Mouse (Mus musculus) cerebellum, postnatal 36 days (tissue): ENCODE measurements around the gene Sox13.

Experiments
- DNase-seq, 2 experiments: peaks; one replicate each; pipeline ENCODE4 v3.0.0; 2021 to 2022; ENCODE audit warnings: mixed read lengths in 2 of 2

Sox13 gene

DNA sequence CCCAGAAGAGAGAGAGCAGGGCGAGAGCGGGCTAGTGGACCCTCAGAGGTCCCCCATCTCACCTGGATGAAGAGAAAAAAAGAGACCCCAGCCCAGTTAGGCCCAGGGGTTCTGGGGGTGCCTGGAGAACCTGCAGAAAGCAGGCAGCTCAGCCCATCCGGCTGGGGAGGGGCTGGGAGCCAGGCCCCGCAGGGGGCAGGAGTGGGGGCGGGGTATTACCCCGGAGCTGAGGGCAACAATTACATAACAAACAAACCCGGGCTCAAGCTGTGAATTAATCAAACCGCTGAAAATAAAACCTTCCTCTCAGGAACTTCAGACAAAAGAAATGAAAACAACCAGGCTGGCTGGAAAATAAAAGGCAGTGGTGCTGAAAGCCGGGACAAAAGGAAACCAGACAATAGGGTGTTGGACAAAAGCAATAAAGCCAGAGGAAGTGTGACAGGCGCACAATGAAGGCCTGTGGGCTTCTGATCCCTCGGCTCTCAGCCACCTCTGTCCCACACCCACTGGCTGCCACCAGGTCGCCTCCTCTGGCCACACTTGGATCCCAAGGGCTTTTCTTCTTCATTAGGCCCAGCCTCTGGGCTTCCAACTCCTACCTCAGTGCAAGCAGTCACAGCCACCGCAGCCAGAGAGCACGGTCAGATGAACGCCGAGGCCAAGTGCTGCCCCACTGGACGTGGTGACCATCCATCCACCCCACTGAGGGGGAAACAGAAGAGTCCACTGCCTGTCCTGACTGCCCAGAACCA lies 26.5 kb downstream of the Sox13 start:
- no peak for DNase-seq

DNA sequence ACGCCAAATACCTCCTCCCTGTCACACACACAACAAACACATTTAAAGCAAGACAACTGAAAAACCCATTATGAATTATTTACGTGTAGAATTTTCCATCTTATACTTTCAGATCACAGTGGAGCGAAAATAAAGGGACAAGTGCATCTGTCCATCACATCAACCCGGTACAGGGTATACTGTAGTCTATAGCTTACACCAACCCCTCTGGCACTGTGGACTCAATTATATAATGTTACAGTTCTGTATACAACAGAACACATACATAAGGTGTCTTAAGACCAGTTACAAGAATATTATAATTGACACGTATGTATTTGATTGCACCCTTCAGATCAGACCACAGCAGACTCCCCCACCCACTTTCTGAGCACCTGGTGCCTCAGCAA lies 27.1 kb downstream of the Sox13 start:
- no peak for DNase-seq

DNA sequence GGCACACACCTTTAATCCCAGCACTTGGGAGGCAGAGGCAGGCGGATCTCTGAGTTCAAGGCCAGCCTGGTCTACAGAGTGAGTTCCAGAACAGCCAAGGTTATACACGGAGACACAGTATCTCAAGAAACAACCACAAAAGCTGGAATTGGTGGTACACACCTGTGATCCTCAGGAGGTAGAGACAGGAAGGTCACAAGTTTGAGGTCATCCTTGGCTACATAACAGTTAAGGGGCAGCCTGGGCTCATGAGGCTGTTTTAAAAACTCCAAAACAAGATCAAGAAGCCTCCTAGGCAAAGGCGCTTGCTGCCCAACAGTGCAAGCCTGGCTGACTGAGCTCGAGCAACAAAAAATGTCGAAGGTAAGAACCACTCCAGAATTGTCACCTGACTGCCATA lies 27.5 kb downstream of the Sox13 start:
- no peak for DNase-seq

DNA sequence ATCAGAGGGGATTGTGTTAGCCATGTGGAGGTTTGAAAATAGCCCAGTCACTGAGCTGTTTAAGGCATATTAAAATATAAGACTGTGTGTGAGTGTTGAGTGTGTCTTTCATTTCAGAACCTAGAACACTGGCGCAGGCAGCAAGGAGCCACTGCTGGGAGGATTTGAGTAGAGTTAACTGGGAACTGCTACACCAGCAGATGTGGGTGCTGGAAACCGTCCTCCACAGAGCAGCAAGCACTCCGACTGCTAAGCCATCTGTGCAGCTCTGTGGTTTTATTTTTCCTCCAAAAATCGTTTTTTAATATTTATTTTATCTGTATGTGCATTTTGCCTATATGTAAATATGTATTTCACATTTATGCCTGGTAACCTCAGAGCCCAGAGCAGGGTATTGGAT lies 29.5 kb downstream of the Sox13 start:
- no peak for DNase-seq

DNA sequence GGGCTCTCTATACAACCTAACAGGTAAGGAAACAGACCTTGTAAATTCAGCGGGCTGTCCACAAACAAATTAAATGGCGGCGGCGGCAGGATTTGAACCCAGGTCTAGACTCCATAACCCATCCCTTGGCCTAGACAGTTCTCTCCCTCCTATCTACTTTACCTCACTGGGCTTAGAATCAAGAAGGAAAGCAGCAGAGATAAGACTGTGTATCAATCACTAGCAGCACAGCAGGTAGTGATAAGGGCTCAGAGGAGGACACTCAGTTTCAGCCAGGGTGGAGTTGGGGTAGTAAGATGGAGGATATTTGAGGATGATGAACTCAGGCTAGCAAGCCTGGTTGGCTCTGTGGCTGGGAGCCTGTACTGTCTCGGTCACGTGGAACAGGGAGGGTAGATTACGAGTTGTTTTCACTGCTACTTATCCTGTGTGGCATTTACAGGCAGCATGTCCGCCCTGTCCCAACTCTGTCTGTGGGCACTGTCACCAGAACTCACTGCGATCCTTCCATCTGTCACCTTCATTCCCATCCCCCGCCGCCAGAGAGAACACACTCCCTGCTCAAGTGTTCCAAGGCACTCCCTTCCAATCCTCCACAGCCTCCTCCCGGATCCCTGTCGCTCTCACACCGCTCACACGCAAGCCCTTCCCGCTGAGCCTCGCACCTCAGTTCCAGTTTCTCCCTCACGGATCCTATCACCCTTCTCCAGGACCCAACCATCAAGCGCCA lies 36.5 kb downstream of the Sox13 start:
- no peak for DNase-seq

DNA sequence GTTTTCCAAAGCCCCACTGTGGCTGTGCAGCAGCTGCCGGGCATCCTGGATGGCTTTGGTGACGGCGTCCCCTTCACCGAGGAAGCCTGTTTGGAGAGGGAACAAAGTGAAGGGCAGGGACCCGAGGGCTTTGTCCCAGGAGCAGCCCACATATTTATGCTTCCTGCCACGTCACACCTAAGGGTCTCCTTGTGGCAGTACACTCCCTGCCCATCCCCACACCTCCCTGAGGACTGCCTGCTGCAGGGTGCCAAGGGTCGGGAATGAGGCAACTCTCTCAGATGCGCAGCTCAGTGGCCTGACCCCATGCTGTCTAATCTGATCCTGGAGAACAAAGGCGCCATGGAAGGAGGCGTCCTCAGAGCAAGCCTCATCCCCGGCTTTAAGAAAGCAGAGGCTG lies 38.0 kb downstream of the Sox13 start:
- no peak for DNase-seq

DNA sequence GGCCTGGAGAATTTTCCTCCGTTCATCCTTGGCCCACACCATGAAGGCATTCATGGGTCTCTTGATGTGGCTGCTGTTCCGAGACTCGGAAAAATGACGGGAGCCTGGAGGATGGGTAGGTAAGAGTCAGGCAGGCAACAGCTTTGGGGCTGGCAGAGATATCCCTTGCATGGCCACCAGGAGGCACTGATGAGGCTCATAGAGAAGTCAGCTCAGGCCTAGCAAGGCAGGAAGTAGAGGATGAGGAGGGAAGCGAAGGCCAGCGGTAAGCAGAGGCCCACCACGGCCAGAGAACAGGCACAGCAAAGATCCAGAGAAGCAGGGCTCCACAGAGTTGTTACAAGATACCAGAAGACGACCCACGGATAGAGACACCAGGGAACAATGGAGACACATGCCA lies 38.7 kb downstream of the Sox13 start:
- DNase-seq: peak; percentile 38 to 48

DNA sequence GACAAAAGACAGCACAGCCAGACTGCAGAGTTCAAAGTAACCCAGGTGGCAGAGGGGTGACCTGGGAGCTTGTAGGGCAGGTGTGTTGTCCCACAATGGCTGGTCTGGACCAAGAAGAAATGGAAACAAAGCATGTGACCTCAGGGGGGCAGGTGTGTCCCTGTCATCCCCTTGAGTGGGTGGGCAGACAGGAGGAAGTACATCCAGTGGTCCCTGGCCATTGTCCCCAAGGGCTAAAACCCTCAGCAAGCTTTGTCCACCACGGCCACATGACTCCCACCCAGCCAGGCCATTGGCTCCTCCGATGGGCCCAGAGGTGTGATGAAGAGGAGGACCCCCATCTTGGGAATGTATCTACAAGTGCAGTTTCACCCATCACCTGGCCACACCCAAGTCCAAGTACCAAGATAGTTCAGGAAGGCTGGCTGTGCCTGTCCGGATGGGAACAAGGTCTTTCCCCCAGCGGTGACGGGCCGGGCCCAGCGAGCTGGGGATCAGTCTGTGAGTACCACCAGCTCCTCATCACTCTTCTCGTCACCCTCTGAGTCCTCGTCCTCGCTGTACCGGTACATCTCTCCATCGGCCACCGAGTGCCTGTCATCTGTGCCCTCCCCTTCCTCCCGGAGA lies 40.9 kb downstream of the Sox13 start:
- no peak for DNase-seq

DNA sequence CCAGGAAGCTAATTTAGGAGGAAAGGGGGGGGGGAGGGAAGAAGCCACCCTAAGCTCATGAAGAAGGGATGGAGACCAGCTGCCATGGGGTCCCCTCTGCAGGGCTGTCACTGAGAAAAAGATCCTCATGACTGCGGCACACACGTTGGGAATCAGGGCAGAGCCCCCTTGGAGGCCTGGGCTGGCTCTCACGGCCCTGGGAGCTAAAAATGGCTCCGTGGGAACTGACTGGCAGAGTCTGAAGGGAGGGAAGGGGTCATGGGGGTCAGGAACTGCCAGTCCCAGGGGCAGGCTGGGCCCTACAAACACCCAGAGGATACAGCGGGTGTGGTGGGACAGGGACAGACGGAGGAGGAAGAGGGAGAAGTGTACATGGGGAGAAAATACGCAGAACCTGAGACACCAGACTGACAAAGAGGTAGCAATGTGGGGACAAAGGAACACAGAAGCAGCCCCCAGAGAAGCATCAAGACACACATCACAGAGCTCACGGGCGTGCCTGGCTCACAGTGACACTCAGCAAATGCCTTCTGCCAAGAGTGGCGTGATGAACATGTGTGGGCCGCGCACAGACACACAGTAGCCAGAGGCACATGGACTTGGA lies 41.5 kb downstream of the Sox13 start:
- no peak for DNase-seq

DNA sequence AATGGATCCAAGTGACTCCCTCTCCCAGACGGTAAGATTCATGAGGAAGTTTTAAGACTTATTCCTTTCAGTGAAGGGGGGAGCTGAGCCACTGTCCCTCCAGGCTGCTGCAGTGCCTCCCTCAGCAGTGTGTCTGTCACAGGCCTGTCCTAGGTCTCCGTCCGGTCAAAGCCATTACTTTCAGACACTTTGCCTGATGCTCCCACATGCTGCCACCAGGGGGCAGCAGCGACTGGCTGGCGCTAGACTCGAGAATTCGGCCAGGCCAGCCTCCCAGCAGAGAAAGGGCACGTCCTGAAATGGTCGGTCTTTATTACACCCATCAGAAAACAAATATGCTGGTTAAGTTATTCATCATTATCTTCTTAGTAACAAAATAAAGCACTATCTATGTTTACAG lies 42.2 kb downstream of the Sox13 start:
- DNase-seq: peak; percentile 23 to 48

DNA sequence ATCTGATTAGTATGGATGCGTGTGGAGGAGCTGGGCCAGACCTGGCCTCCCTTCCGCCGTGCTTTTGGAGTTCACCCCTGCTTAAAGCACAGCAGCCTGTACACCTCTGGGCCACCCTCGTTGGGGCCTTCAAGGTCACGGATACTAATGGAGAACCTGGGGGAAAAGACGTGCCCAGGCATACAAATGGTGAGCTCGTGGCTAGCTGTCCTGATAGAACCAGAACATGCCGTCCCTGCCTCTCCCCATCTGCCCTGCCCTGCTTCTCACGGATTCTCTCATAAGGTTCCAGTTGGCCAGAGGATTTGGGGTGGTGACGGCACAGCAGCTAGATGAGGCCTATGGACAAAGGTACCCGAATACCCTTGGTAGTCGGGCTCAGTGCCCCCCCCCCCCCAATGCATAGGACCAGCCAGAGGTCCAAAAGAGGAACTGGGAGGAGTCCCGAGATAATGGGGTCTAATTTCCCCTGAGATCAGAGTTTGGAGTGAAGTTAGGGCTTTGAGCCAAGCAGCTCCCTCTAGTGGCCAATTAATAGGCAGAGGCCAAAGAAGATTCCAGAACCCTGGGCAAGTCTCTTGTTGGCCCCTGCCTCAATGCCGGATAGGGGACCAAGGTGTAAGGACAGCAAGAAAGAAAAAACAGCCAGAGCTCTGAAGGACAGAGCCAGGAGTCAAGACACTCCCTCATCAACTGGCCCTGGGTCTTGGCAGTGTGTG lies 43.7 kb downstream of the Sox13 start:
- peak in 1 of 2 experiments; percentile 22 for DNase-seq

DNA sequence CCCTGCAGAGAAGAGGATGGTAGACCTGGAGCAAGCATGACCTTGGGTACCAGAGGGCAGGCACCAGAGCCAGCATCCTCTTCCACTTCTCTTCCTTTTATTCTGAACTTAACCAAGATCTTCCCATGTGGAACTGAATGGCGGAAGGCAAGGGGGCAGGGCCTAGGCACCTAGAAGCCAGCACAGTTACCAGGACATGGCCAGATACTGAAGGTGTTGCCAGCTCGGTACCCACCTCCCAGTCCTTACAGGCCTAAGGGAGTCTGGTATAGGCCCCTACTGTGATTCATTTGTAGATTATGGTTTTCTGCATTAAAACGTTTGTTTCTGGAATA lies 44.2 kb downstream of the Sox13 start:
- DNase-seq: no peak

DNA sequence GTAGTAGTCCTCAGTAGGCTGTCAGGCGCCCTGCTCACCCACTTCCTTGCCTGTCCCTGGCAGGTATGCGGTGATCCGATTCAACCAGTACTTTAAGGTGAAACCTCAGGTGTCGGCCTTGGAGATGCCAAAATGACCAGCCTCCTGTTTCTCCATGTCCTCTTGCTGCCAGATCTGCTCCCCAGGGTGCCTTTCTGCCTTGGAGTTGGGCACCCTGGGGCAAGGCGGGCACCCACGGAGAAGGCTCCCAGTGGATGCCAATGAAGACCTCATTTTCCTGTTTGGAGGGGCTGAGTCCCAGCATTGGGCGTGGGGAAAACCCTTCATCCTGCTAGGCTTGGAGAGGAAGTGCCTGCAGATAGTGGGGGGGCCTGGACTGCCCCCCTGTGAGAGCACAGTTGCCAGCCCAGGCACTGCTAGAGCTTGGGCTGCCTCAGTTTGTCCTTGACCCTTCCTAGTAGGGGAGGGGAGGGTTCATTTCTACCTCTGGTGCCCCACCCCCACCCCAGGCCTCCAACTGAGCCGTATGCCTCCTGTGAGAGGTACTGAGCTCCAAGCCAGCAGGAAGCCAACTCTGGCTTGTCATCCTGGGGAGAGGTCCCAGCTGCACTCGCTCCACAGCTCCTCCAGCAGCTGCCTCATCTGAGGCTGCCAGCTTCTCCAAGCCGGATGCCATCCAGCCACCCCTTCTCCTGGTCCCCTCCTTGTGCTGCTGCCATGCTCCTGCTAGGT lies 44.8 kb downstream of the Sox13 start:
- DNase-seq: no peak

DNA sequence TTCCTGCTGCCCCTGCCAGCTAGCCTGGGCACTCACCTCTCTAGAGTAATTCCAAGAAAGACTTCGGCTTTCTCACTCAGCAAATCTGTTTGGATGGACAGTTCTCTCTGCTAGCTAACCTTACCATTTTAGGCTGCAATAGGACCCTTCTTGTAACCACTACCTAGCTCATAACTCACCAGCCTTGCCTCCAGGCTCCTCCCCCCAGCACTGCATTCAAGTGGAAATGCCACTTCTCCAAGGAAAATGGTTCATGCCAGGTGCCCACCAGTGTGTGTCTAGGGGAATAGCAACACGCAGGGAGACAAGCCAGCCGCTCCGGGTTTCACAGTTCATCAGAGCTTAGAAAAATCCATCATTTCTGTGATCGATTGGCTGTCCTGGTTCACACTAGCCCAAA lies 46.6 kb downstream of the Sox13 start:
- DNase-seq: no peak

DNA sequence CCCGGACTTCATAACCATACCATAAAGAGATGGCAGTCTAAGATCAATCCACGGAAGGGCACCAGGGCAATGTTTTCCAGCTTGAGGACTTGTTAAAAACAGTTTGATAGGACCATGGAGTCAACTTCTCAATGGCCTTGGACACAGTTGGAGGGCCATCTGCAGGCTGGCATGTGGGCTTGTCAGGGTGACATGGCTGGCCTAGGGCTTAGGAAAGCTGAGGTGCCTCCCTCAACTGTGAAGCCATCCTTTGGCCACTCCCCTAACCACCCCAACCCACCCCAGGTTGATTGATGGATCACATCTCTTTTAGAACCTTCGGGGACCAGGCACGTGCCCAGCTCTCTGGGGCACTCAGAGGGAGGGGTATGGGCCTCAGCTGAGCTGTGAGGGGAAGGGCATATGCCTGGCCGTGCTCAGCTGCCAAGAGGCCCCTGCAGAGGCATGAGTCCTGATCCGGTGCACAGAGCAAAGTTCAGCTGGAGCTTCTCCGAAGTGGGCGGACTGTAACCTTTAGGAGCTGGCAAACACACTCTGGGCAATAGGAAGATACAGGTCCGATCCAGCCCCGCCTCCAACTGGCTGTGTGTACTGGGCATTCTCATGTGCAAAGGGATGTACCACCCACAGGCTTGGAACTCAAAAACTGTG lies 48.4 kb downstream of the Sox13 start:
- no peak for DNase-seq

DNA sequence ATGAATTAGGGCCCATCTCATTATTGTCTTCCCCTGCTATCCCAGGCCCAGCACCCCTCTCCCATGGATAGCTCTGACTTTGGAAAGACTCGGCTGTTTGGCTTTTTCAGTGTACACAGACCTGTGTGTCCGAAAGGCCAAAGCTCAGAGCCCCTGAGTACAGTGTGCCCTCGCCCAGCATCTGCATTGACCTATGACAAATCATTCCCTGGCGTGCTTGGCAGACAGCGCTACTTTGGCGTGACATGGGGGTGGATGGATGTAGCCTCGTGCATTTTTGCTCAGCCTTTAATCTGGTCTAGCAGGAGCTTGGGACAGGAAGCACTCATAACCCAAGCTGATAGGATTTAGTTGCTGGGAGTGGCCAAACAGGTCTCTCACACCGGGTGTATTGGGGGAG lies 52.1 kb downstream of the Sox13 start:
- no peak for DNase-seq

DNA sequence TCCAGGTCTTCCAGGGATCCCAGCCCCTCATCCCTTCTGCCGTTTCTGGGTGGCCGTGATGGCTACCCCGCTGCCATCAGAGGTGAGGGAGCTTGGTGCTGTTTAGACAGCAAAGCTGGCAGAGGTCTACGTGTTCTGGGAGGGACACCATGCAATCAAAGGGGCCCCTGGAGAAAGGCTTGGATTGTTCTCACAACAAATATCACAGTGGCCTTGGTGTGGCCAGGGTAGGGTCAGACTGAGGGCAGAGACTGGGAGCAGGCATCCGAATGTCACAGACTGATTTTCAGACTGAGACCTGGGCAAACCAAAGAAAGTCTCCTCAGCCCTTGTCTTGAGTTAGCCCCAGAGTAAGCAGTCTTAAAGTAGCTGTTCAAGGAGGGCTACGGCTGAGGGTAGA lies 52.7 kb downstream of the Sox13 start:
- no peak for DNase-seq

DNA sequence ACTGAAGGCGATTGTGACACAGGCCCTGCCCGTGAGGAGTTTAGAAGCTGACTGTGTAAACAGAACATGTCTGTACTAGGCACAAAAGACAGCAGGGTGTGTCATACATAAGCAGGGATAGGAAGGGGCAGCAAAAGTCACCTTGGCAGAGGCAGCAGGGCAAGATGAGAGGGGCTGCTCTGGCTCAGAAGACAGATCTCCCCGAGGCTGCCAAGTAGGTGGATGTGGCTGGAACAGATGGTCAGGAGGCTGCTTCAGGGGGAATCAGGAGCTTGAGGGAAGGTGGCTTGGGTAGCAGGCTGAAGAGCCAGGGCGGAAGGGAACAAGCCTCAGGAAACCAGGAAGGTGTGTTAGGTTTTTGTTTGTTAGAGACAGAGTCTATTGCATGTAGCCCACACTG lies 53.8 kb downstream of the Sox13 start:
- DNase-seq: no peak

DNA sequence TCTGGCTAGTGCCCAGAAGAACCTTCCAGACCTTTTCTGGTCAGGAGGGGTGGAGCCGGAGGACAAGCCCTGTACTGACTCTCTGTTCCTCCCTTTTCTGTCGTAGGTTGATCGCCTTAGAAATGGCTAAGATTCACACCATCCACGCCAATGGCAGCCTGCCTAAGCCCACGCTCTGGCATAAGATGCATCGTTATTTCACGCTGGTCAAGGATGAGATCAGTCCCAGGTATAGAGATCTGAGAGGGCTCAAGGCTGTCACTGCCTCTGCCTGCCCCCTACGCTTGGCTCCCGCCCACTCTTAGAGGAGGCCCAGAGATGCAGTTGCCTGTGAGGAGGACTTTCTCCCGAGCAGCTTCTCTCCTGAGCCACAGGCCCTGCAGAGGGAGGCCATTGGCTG lies 55.5 kb downstream of the Sox13 start:
- DNase-seq: peak; percentile 26 to 39

DNA sequence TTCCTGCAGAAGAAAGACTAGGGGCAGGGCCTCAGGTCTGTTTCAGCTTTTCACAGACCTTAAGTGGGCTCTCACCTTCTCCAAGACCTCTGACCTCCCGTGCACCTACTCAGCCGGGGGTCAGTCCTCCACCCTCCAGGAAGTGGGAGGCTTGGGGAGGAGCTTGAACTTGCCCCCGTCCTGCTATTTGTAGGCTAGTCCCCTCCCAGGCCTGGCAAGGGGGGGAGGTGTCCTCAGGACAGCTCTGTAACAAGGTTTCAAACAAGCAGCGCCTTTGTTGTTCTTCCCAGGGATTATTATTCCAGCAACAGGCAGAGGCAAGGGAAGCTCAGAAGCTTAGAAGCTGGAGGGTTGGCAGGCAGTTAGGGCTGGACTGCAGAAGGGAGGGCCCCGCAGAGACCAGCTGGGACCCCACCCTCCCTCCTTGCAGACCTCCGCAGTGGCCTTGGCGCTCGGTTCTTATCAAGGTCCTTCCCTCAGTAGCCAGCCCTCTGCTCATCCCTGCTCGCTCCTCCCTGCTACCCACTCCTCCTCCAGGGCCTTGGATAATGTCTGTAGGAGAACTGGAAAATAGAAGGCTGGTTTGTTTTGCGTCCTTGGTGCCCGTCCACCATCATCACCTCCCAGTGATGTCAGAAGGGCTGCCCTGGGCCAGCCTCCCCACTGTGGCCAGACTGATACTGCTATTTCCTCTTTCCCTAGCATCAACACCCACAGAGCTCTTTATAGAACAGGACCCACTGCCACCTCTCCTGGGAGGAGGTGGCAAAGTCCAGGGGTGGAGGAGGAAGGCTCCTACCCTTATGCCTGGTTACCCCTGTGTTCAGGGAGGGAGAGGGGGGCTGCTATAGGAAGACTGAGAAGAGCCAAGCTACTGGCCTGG lies 56.3 kb downstream of the Sox13 start:
- DNase-seq: no peak
